Mouse (Mus musculus) liver, embryonic 14.5 days (tissue): ENCODE data around the gene Gm49405. TPM values are rescaled to one million over a fixed set of nuclear protein-coding genes. Genes with fewer than 3 reads are reported as not detected.

Experiments
- ATAC-seq: fragments of 200-750 bp; cut with Nextera tagmentation; 2 replicates; pipeline ENCODE4 v1.8.0; 2017; ENCODE audit warnings: moderate number of reproducible peaks, mild to moderate bottlenecking, moderate library complexity; ENCODE audit not compliant: insufficient read depth
- DNase-seq, 3 experiments: peaks; one replicate each; pipeline ENCODE4 v3.0.0-alpha.2; 2012 to 2013; ENCODE audit warnings: low read depth in 3 of 3, low spot score in 3 of 3
- H3K27ac ChIP-seq: fragments of 300-500 bp; sonication (generic); 2 replicates; pipeline ENCODE4 v1.5.1; 2014; ENCODE audit warnings: moderate library complexity, mild to moderate bottlenecking, control low read depth, inconsistent platforms
- H3K27me3 ChIP-seq: fragments of 300-500 bp; sonication (generic); 2 replicates; pipeline ENCODE4 v1.6.1; 2014; ENCODE audit warnings: mild to moderate bottlenecking, low read length, moderate library complexity; ENCODE audit not compliant: control insufficient read depth, insufficient read depth
- H3K36me3 ChIP-seq: fragments of 300-500 bp; sonication (generic); replicated peaks from 2 replicates; pipeline ENCODE4 v1.6.1; 2014; ENCODE audit warnings: low read depth; ENCODE audit not compliant: control insufficient read depth, insufficient read depth
- H3K4me1 ChIP-seq, 2 experiments: fragments of 200-500 bp in 1 of 2; fragments of 300-500 bp in 1 of 2; sonication (generic) in 1 of 2; replicated peaks; 2 replicates each; pipeline ENCODE4 v1.6.1; 2012 to 2014; ENCODE audit warnings: antibody characterized with exemption in 1 of 2, inconsistent platforms in 1 of 2, low read length in 1 of 2; ENCODE audit not compliant: control insufficient read depth in 2 of 2, insufficient read depth in 2 of 2
- H3K4me2 ChIP-seq: fragments of 300-500 bp; sonication (generic); 2 replicates; pipeline ENCODE4 v1.6.1; 2014; ENCODE audit warnings: low read depth, mild to moderate bottlenecking, control low read depth, moderate library complexity
- H3K4me3 ChIP-seq, 2 experiments: fragments of 200-500 bp in 1 of 2; fragments of 300-500 bp in 1 of 2; sonication (generic) in 1 of 2; 2 replicates each; pipeline ENCODE4 v1.5.1; 2012 to 2014; ENCODE audit warnings: low read depth in 2 of 2, low read length in 2 of 2, mild to moderate bottlenecking in 2 of 2, control low read depth in 1 of 2, inconsistent platforms in 1 of 2, moderate library complexity in 1 of 2; ENCODE audit not compliant: insufficient read depth in 1 of 2
- H3K9ac ChIP-seq: fragments of 300-500 bp; sonication (generic); replicated peaks from 2 replicates; pipeline ENCODE4 v1.6.1; 2014; ENCODE audit warnings: mild to moderate bottlenecking, control low read depth, moderate library complexity
- H3K9me3 ChIP-seq: fragments of 300-500 bp; sonication (generic); 2 replicates; pipeline ENCODE4 v1.6.1; 2016; ENCODE audit warnings: low read length, mixed read lengths; ENCODE audit not compliant: control insufficient read depth
- CTCF ChIP-seq: IDR thresholded peaks from 2 replicates; pipeline ENCODE4 v1.5.1; 2016; ENCODE audit warnings: antibody characterized with exemption, low read depth, control low read depth
- EP300 ChIP-seq: IDR thresholded peaks from 2 replicates; pipeline ENCODE4 v1.6.1; 2016; ENCODE audit warnings: antibody characterized with exemption, low read depth
- WGBS: fragments of 180-500 bp; shearing (Covaris S2); extraction: QIAGEN DNeasy Blood & Tissue Kit; methylation state at CpG from one replicate; pipeline ENCODE4 v1.1.7; 2014; ENCODE audit not compliant: insufficient replicate concordance; 5-methylcytosine and 5-hydroxymethylcytosine counted together
- polyA plus RNA-seq, 2 experiments: library from polyadenylated mRNA; depleted of rRNA in 1 of 2; stranded (reverse) in 1 of 2; unstranded in 1 of 2; fragments of >200 nt; fragmentation: Nextera tagmentation in 1 of 2; extraction: Ambion mirVana in 1 of 2; gene quantifications; 2 replicates each; pipeline versions ENCODE4 v1.2.1 to v1.2.3; 2012 to 2014

Gene Gm49405
- polyA plus RNA-seq, 2 experiments, result 0.25 to 0.73 TPM

- H3K4me1 ChIP-seq, result peaks cover 9 to 26% of the 10 kb centered on the region in 2 experiments
- no peak overlapping the region for H3K4me2 ChIP-seq
- no peaks in the 10 kb centered on the region for H3K9me3 ChIP-seq
- ATAC-seq (no peak), DNase-seq (no peak)
- no peaks in the 10 kb centered on the region for H3K27me3 ChIP-seq
- H3K4me3 ChIP-seq, result no peak overlapping the region
- WGBS, result 51% methylated on average over 10 of the region's 10 CpGs
- TF ChIP-seq EP300 (no peak), CTCF (peak; percentile 94)
- H3K27ac ChIP-seq, result no peak overlapping the region
- H3K9ac ChIP-seq, result no peak overlapping the region
- H3K36me3 ChIP-seq, result no peaks in the 10 kb centered on the region
Observed at GRCm38 (mm10) chr19:4051741-4052515, 51.5 kb downstream of the Gm49405 start.

GRCm38 (mm10) chr19:4052516-4053030 lies 52.1 kb downstream of the Gm49405 start:
- no peaks in the 10 kb centered on the region for H3K27me3 ChIP-seq
- H3K4me1 ChIP-seq, result peaks cover 3 to 21% of the 10 kb centered on the region in 2 experiments
- no peaks in the 10 kb centered on the region for H3K9me3 ChIP-seq
- DNase-seq (no peak), ATAC-seq (no peak)
- H3K4me3 ChIP-seq, result no peak overlapping the region
- WGBS, result 61% methylated on average over 5 of the region's 5 CpGs
- TF ChIP-seq CTCF, result no peak
- no peak for TF ChIP-seq EP300
- no peak overlapping the region for H3K27ac ChIP-seq
- no peak overlapping the region for H3K4me2 ChIP-seq
- H3K36me3 ChIP-seq, result no peaks in the 10 kb centered on the region
- H3K9ac ChIP-seq, result no peak overlapping the region

- H3K9ac ChIP-seq, result no peak overlapping the region
- no peak for ATAC-seq
- H3K4me1 ChIP-seq, result peaks cover 15 to 32% of the 10 kb centered on the region in 2 experiments
- no peak overlapping the region for H3K4me2 ChIP-seq
- H3K27ac ChIP-seq, result no peak overlapping the region
- TF ChIP-seq EP300, result no peak
- no peak for TF ChIP-seq CTCF
- no peaks in the 10 kb centered on the region for H3K9me3 ChIP-seq
- DNase-seq, result no peak
- H3K36me3 ChIP-seq, result no peaks in the 10 kb centered on the region
- no peaks in the 10 kb centered on the region for H3K27me3 ChIP-seq
- WGBS, result 70% methylated on average over 5 of the region's 5 CpGs
- H3K4me3 ChIP-seq, result no peak overlapping the region
Observed at GRCm38 (mm10) chr19:4054613-4055012, 54.2 kb downstream of the Gm49405 start.

Other genes with a start within 250 kb of the Gm49405 start
Only the 30 nearest of the 32 such genes appear.
- gene Chka, start 148.9 kb upstream of the Gm49405 start, polyA plus RNA-seq (2012; rRNA removed), result 13.2 and 17.0 TPM in 2 replicates
- 10.3 and 13.1 TPM in 2 replicates for gene Chka, start 148.9 kb upstream of the Gm49405 start, polyA plus RNA-seq (2014; fragmentation: Nextera tagmentation; extraction: Ambion mirVana)
- gene Tcirg1, start 93.5 kb upstream of the Gm49405 start, polyA plus RNA-seq (2012; rRNA removed), result 47.1 and 48.6 TPM in 2 replicates
- gene Tcirg1, start 93.5 kb upstream of the Gm49405 start, polyA plus RNA-seq (2014; fragmentation: Nextera tagmentation; extraction: Ambion mirVana), result 15.4 and 15.6 TPM in 2 replicates
- gene Ndufs8, start 87.9 kb upstream of the Gm49405 start, polyA plus RNA-seq (2012; rRNA removed), result 118 and 126 TPM in 2 replicates
- gene Ndufs8, start 87.9 kb upstream of the Gm49405 start, polyA plus RNA-seq (2014; fragmentation: Nextera tagmentation; extraction: Ambion mirVana), result 209 and 219 TPM in 2 replicates
- 3.3 and 3.6 TPM in 2 replicates for gene Aldh3b1, start 70.8 kb upstream of the Gm49405 start, polyA plus RNA-seq (2012; rRNA removed)
- 4.9 and 5.3 TPM in 2 replicates for gene Aldh3b1, start 70.8 kb upstream of the Gm49405 start, polyA plus RNA-seq (2014; fragmentation: Nextera tagmentation; extraction: Ambion mirVana)
- gene Unc93b1, start 65.4 kb upstream of the Gm49405 start, polyA plus RNA-seq (2012; rRNA removed), result 19.8 and 22.8 TPM in 2 replicates
- gene Unc93b1, start 65.4 kb upstream of the Gm49405 start, polyA plus RNA-seq (2014; fragmentation: Nextera tagmentation; extraction: Ambion mirVana), result 14.7 and 15.1 TPM in 2 replicates
- gene Aldh3b3, start 42.0 kb upstream of the Gm49405 start, polyA plus RNA-seq (2012; rRNA removed), result 0.02 and 0.04 TPM in 2 replicates
- gene Aldh3b3, start 42.0 kb upstream of the Gm49405 start, polyA plus RNA-seq (2014; fragmentation: Nextera tagmentation; extraction: Ambion mirVana), result not detected in 2 replicates
- 0.32 and 0.33 TPM in 2 replicates for gene Aldh3b2, start 28.3 kb upstream of the Gm49405 start, polyA plus RNA-seq (2012; rRNA removed)
- 0.48 and 0.56 TPM in 2 replicates for gene Aldh3b2, start 28.3 kb upstream of the Gm49405 start, polyA plus RNA-seq (2014; fragmentation: Nextera tagmentation; extraction: Ambion mirVana)
- gene Acy3, start 14.1 kb upstream of the Gm49405 start, polyA plus RNA-seq (2012; rRNA removed), result 10.8 and 11.1 TPM in 2 replicates
- gene Acy3, start 14.1 kb upstream of the Gm49405 start, polyA plus RNA-seq (2014; fragmentation: Nextera tagmentation; extraction: Ambion mirVana), result 9.1 and 9.5 TPM in 2 replicates
- 0.37 and 0.50 TPM in 2 replicates for gene Tbx10, start 7.9 kb upstream of the Gm49405 start, polyA plus RNA-seq (2012; rRNA removed)
- 0.28 and 0.30 TPM in 2 replicates for gene Tbx10, start 7.9 kb upstream of the Gm49405 start, polyA plus RNA-seq (2014; fragmentation: Nextera tagmentation; extraction: Ambion mirVana)
- 2.1 and 2.9 TPM in 2 replicates for gene Nudt8, start within 50 bp of the Gm49405 start, polyA plus RNA-seq (2012; rRNA removed)
- gene Nudt8, start within 50 bp of the Gm49405 start, polyA plus RNA-seq (2014; fragmentation: Nextera tagmentation; extraction: Ambion mirVana), result 14.2 and 15.2 TPM in 2 replicates
- 1.8 and 2.2 TPM in 2 replicates for gene Doc2g, start 2.7 kb downstream of the Gm49405 start, polyA plus RNA-seq (2012; rRNA removed)
- gene Doc2g, start 2.7 kb downstream of the Gm49405 start, polyA plus RNA-seq (2014; fragmentation: Nextera tagmentation; extraction: Ambion mirVana), result 0.25 and 0.45 TPM in 2 replicates
- gene Ndufv1, start 12.2 kb downstream of the Gm49405 start, polyA plus RNA-seq (2012; rRNA removed), result 67.5 and 84.8 TPM in 2 replicates
- 159 and 168 TPM in 2 replicates for gene Ndufv1, start 12.2 kb downstream of the Gm49405 start, polyA plus RNA-seq (2014; fragmentation: Nextera tagmentation; extraction: Ambion mirVana)
- 230 and 274 TPM in 2 replicates for gene Gstp1, start 37.4 kb downstream of the Gm49405 start, polyA plus RNA-seq (2012; rRNA removed)
- gene Gstp1, start 37.4 kb downstream of the Gm49405 start, polyA plus RNA-seq (2014; fragmentation: Nextera tagmentation; extraction: Ambion mirVana), result 511 and 557 TPM in 2 replicates
- 6.6 and 7.9 TPM in 2 replicates for gene Gstp2, start 45.4 kb downstream of the Gm49405 start, polyA plus RNA-seq (2012; rRNA removed)
- gene Gstp2, start 45.4 kb downstream of the Gm49405 start, polyA plus RNA-seq (2014; fragmentation: Nextera tagmentation; extraction: Ambion mirVana), result 6.9 and 7.3 TPM in 2 replicates
- 78.5 and 87.0 TPM in 2 replicates for gene Gstp3, start 58.9 kb downstream of the Gm49405 start, polyA plus RNA-seq (2012; rRNA removed)
- 65.7 and 69.6 TPM in 2 replicates for gene Gstp3, start 58.9 kb downstream of the Gm49405 start, polyA plus RNA-seq (2014; fragmentation: Nextera tagmentation; extraction: Ambion mirVana)
- gene Cabp2, start 81.0 kb downstream of the Gm49405 start, polyA plus RNA-seq (2012; rRNA removed), result 0.16 and 0.17 TPM in 2 replicates
- 0.20 and 0.44 TPM in 2 replicates for gene Cabp2, start 81.0 kb downstream of the Gm49405 start, polyA plus RNA-seq (2014; fragmentation: Nextera tagmentation; extraction: Ambion mirVana)
- gene Cdk2ap2, start 96.6 kb downstream of the Gm49405 start, polyA plus RNA-seq (2012; rRNA removed), result 52.5 and 64.8 TPM in 2 replicates
- 99.9 and 101 TPM in 2 replicates for gene Cdk2ap2, start 96.6 kb downstream of the Gm49405 start, polyA plus RNA-seq (2014; fragmentation: Nextera tagmentation; extraction: Ambion mirVana)
- 6.1 and 7.1 TPM in 2 replicates for gene Pitpnm1, start 99.4 kb downstream of the Gm49405 start, polyA plus RNA-seq (2012; rRNA removed)
- 3.4 TPM in 2 replicates for gene Pitpnm1, start 99.4 kb downstream of the Gm49405 start, polyA plus RNA-seq (2014; fragmentation: Nextera tagmentation; extraction: Ambion mirVana)
- gene Aip, start 125.2 kb downstream of the Gm49405 start, polyA plus RNA-seq (2012; rRNA removed), result 28.8 and 33.2 TPM in 2 replicates
- 29.4 TPM in 2 replicates for gene Aip, start 125.2 kb downstream of the Gm49405 start, polyA plus RNA-seq (2014; fragmentation: Nextera tagmentation; extraction: Ambion mirVana)
- gene Gpr152, start 139.2 kb downstream of the Gm49405 start, polyA plus RNA-seq (2012; rRNA removed), result not detected in 2 replicates
- gene Gpr152, start 139.2 kb downstream of the Gm49405 start, polyA plus RNA-seq (2014; fragmentation: Nextera tagmentation; extraction: Ambion mirVana), result not detected in 2 replicates
- 0.03 and 0.15 TPM in 2 replicates for gene Cabp4, start 143.4 kb downstream of the Gm49405 start, polyA plus RNA-seq (2012; rRNA removed)
- gene Cabp4, start 143.4 kb downstream of the Gm49405 start, polyA plus RNA-seq (2014; fragmentation: Nextera tagmentation; extraction: Ambion mirVana), result not detected in 2 replicates
- 57.5 and 59.2 TPM in 2 replicates for gene Coro1b, start 148.0 kb downstream of the Gm49405 start, polyA plus RNA-seq (2012; rRNA removed)
- gene Coro1b, start 148.0 kb downstream of the Gm49405 start, polyA plus RNA-seq (2014; fragmentation: Nextera tagmentation; extraction: Ambion mirVana), result 57.5 and 62.2 TPM in 2 replicates
- 12.5 and 16.3 TPM in 2 replicates for gene Ptprcap, start 153.0 kb downstream of the Gm49405 start, polyA plus RNA-seq (2012; rRNA removed)
- gene Ptprcap, start 153.0 kb downstream of the Gm49405 start, polyA plus RNA-seq (2014; fragmentation: Nextera tagmentation; extraction: Ambion mirVana), result 14.4 and 17.0 TPM in 2 replicates
- gene Rps6kb2, start 162.7 kb downstream of the Gm49405 start, polyA plus RNA-seq (2012; rRNA removed), result 17.2 and 19.2 TPM in 2 replicates
- gene Rps6kb2, start 162.7 kb downstream of the Gm49405 start, polyA plus RNA-seq (2014; fragmentation: Nextera tagmentation; extraction: Ambion mirVana), result 19.5 and 19.9 TPM in 2 replicates
- gene Carns1, start 174.9 kb downstream of the Gm49405 start, polyA plus RNA-seq (2012; rRNA removed), result 0.32 and 0.44 TPM in 2 replicates
- gene Carns1, start 174.9 kb downstream of the Gm49405 start, polyA plus RNA-seq (2014; fragmentation: Nextera tagmentation; extraction: Ambion mirVana), result 0.18 and 0.71 TPM in 2 replicates
- 2.6 TPM in 2 replicates for gene Tbc1d10c, start 190.7 kb downstream of the Gm49405 start, polyA plus RNA-seq (2012; rRNA removed)
- gene Tbc1d10c, start 190.7 kb downstream of the Gm49405 start, polyA plus RNA-seq (2014; fragmentation: Nextera tagmentation; extraction: Ambion mirVana), result 2.5 and 4.0 TPM in 2 replicates
- gene Ppp1ca, start 191.4 kb downstream of the Gm49405 start, polyA plus RNA-seq (2012; rRNA removed), result 203 and 214 TPM in 2 replicates
- 432 and 447 TPM in 2 replicates for gene Ppp1ca, start 191.4 kb downstream of the Gm49405 start, polyA plus RNA-seq (2014; fragmentation: Nextera tagmentation; extraction: Ambion mirVana)
- gene Rad9a, start 201.0 kb downstream of the Gm49405 start, polyA plus RNA-seq (2012; rRNA removed), result 20.8 and 21.4 TPM in 2 replicates
- 14.3 and 16.8 TPM in 2 replicates for gene Rad9a, start 201.0 kb downstream of the Gm49405 start, polyA plus RNA-seq (2014; fragmentation: Nextera tagmentation; extraction: Ambion mirVana)
- 1.1 TPM in 2 replicates for gene Clcf1, start 213.6 kb downstream of the Gm49405 start, polyA plus RNA-seq (2012; rRNA removed)
- gene Clcf1, start 213.6 kb downstream of the Gm49405 start, polyA plus RNA-seq (2014; fragmentation: Nextera tagmentation; extraction: Ambion mirVana), result 0.42 and 0.43 TPM in 2 replicates
- not detected in 2 replicates for gene AC109138.7, start 213.7 kb downstream of the Gm49405 start, polyA plus RNA-seq (2012; rRNA removed)
- not detected in 2 replicates for gene AC109138.7, start 213.7 kb downstream of the Gm49405 start, polyA plus RNA-seq (2014; fragmentation: Nextera tagmentation; extraction: Ambion mirVana)